Mouse (Mus musculus): ENCODE results near the gene Slc37a1.

DNA sequence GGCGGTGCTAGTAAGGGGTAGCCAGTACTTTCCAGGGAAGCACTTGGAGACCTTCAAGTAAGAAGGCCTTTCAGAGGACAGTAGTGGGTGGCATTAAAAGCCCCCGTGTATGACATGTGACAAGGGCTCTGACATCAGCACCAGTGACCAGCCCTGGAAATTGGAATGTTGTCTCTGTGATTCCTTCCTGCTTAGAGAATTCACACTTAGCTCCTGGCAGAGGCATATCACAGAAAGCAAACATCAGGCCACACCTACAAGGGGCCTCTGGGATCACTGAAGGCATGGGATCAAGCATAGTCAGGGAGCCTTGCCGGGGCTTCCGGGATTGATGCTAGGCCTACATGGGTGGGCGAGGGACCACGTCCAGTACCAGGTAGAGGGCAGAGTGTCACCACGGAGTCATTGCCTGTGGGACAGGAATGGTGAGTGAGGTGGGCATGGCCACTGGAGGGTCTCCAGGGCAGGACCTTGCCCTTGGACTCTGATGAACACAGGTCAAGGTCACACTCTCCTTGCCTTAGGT is 21.8 kb downstream of the Slc37a1 start:
- TF ChIP-seq CTCF (IDR thresholded peaks at IDR 0.05; ENCODE audit: extremely low read depth, insufficient read depth, low read length) (no peak), POLR2A (IDR thresholded peaks at IDR 0.05; ENCODE audit: extremely low read depth, insufficient read depth, low read length) (no peak)

Measured in cortical plate, adult 2 months (tissue).